Mouse (Mus musculus): ENCODE results near the gene Trp53inp2.

GRCm38 (mm10) chr2:155373886-155374285, 7.0 kb upstream of the Trp53inp2 start:
- TF ChIP-seq CTCF (IDR thresholded peaks at IDR 0.05; ENCODE audit: borderline replicate concordance, insufficient read depth, low read depth, low read length) (no peak), POLR2A (IDR thresholded peaks at IDR 0.05; ENCODE audit: borderline replicate concordance, insufficient read depth, low read length) (no peak)

Data from cerebellum, adult 2 months (tissue).